Mouse (Mus musculus) ES-Bruce4 (cell line): Measurements from ENCODE around the gene 2410004B18Rik. TPM values are rescaled to one million over a fixed set of nuclear protein-coding genes. Genes with fewer than 3 reads are reported as not detected.
A peak's percentile ranks its signal among the peaks of the same experiment; 100 is the strongest.

Experiments used
- H3K27ac ChIP-seq: 2 replicates; pipeline ENCODE4 v1.5.1; 2012; ENCODE audit warnings: low read length, inconsistent platforms; ENCODE audit not compliant: insufficient read depth
- H3K27me3 ChIP-seq: 2 replicates; pipeline ENCODE4 v1.6.1; 2012; ENCODE audit warnings: mild to moderate bottlenecking, low read length, inconsistent platforms; ENCODE audit not compliant: control insufficient read depth, poor library complexity, insufficient read depth, severe bottlenecking
- H3K36me3 ChIP-seq: 2 replicates; pipeline ENCODE4 v1.6.1; 2012; ENCODE audit warnings: inconsistent platforms, mild to moderate bottlenecking, low read length, moderate library complexity; ENCODE audit not compliant: control insufficient read depth, poor library complexity, insufficient read depth, severe bottlenecking
- H3K4me1 ChIP-seq: one replicate; pipeline ENCODE4 v1.8.1; 2011; ENCODE audit warnings: low read length; ENCODE audit not compliant: control insufficient read depth, insufficient read depth
- H3K4me3 ChIP-seq: 2 replicates; pipeline ENCODE4 v1.5.1; 2011; ENCODE audit warnings: low read depth, mild to moderate bottlenecking, low read length
- H3K9ac ChIP-seq: 2 replicates; pipeline ENCODE4 v1.6.1; 2012; ENCODE audit warnings: low read depth, mild to moderate bottlenecking, inconsistent platforms; ENCODE audit not compliant: poor library complexity, severe bottlenecking
- H3K9me3 ChIP-seq: replicated peaks from 2 replicates; pipeline ENCODE4 v1.6.1; 2012; ENCODE audit warnings: mild to moderate bottlenecking, low read length, inconsistent platforms; ENCODE audit not compliant: control insufficient read depth, poor library complexity, insufficient read depth, severe bottlenecking
- CTCF ChIP-seq: IDR thresholded peaks from one replicate; pipeline ENCODE4 v1.8.1; 2011; ENCODE audit warnings: low read depth, low read length
- EP300 ChIP-seq: IDR thresholded peaks from 2 replicates; pipeline ENCODE4 v1.6.1; 2011; ENCODE audit warnings: low read depth, low read length; ENCODE audit not compliant: insufficient read depth
- POLR2A ChIP-seq: IDR thresholded peaks from one replicate; pipeline ENCODE4 v1.8.1; 2011; ENCODE audit warnings: low read length; ENCODE audit not compliant: insufficient read depth
- polyA plus RNA-seq: library from polyadenylated mRNA; stranded (reverse); fragments of >200 nt; gene quantifications from 2 replicates; pipeline ENCODE4 v1.2.4, GENCODE M21; 2011; ENCODE audit warnings: low read depth; ENCODE audit not compliant: missing spikeins, insufficient read depth, insufficient read length

Gene 2410004B18Rik
- polyA plus RNA-seq, 1 experiment: 30.1 TPM

DNA sequence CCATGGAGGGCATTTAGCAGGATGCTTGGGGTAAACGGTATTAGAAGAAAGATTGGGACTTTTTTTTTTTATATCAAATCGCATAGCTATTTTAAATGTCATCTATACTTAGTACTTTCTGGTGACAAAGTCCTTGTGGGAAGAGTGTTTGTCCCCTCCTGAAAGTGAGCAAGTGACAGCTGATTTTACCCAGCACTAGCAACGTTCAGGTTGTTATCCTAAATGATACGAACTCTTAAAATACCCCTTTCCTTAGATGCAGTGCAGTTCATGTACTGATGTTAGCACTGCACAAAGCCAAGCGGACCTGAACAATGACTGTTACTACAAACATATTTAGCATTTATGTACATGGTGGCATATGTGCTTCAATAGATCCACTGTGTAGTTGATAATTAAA, 29.0 kb downstream of the 2410004B18Rik start:
- H3K9me3 ChIP-seq: no peaks in the 10 kb centered on the region
- no peaks in the 10 kb centered on the region for H3K36me3 ChIP-seq
- H3K27ac ChIP-seq: no peak overlapping the region
- TF ChIP-seq CTCF: no peak
- no peaks in the 10 kb centered on the region for H3K4me1 ChIP-seq
- no peak overlapping the region for H3K4me3 ChIP-seq
- no peak overlapping the region for H3K9ac ChIP-seq
- no peaks in the 10 kb centered on the region for H3K27me3 ChIP-seq

DNA sequence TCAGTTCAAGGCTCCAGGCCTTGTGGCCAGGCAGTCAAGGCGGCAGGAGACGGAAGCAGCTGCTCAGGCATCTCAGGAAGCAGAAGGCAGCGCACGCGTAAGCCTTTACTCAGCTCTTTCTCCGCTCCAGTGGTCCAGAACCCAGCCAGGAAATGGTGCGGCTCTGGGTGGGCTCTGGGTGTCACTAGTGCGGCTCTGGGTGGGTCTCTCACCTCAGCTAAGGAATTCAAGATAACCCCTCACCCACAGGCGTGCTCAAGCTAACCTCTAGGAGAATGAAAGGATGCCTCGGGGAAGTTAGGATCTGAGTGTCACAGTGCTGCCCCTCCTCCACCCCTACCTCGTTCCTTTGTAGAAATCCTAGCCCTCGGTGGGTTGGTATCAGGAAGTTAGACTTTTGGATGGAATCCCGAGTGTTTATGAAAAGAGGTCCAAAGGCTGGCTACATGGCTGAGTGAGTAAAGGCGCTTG, 31.3 kb downstream of the 2410004B18Rik start:
- H3K4me1 ChIP-seq: no peaks in the 10 kb centered on the region
- peak overlapping the region; percentile 42; the same call in 1 of the 2 replicates for H3K27ac ChIP-seq
- H3K9ac ChIP-seq: peak overlapping the region; percentile 4; the same call in 1 of the 2 replicates
- H3K9me3 ChIP-seq: no peaks in the 10 kb centered on the region
- no peaks in the 10 kb centered on the region for H3K27me3 ChIP-seq
- TF ChIP-seq POLR2A: no peak
- peak; percentile 47; the same call in 1 of the 2 replicates for TF ChIP-seq EP300
- no peak for TF ChIP-seq CTCF
- H3K36me3 ChIP-seq: no peaks in the 10 kb centered on the region
- 0 out of 2 replicates have a peak overlapping the region, but pooled peaks have one; percentile 0 for H3K4me3 ChIP-seq

DNA sequence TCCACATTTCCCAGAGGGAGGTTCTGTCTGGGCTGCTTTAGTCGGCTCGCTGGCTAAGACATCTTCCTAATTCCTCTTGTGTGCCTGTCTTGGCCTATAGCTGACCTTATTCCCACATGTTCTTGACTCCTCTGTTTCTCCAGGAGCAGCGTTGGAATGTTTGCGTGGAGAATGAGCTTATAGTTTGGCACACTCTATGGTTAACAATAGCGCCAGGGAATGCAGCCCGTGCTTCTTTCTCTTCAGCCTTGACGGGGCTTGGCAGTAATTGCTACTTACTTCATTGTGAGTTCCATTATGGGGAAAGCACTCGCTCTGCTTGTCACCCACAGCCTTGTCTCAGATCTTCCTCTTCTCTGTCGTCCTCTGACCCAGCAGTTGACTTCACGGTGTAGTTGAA, 33.7 kb downstream of the 2410004B18Rik start:
- Histone ChIP-seq H3K27me3 (no peaks in the 10 kb centered on the region), H3K27ac (no peak overlapping the region), H3K9ac (no peak overlapping the region), H3K4me1 (no peaks in the 10 kb centered on the region), H3K9me3 (no peaks in the 10 kb centered on the region), H3K36me3 (no peaks in the 10 kb centered on the region), H3K4me3 (no peak overlapping the region)
- TF ChIP-seq CTCF (no peak), POLR2A (no peak), EP300 (no peak)

DNA sequence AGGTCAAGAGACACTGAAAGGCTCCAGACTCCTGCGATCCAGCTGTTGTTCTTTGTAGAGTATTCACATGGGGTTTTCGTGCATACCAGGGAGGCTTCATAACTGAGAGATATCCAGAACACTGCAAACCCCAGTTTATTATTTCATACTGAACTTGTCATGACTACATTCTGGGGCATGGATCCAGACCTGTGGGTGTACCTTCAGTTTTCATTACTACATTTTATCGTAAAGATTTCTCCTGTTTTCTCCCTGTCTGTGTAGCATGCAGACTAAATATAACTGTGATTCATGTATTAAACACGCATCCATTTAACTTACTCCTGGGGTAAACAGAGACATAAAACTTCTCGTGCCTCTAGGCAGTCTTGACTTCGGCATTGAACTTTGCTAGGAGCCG, 37.2 kb downstream of the 2410004B18Rik start:
- TF ChIP-seq POLR2A: no peak
- no peak for TF ChIP-seq CTCF
- TF ChIP-seq EP300: no peak
- H3K4me3 ChIP-seq: no peak overlapping the region
- no peaks in the 10 kb centered on the region for H3K27me3 ChIP-seq
- no peak overlapping the region for H3K27ac ChIP-seq
- no peaks in the 10 kb centered on the region for H3K4me1 ChIP-seq
- H3K9ac ChIP-seq: no peak overlapping the region
- no peaks in the 10 kb centered on the region for H3K9me3 ChIP-seq
- H3K36me3 ChIP-seq: no peaks in the 10 kb centered on the region

DNA sequence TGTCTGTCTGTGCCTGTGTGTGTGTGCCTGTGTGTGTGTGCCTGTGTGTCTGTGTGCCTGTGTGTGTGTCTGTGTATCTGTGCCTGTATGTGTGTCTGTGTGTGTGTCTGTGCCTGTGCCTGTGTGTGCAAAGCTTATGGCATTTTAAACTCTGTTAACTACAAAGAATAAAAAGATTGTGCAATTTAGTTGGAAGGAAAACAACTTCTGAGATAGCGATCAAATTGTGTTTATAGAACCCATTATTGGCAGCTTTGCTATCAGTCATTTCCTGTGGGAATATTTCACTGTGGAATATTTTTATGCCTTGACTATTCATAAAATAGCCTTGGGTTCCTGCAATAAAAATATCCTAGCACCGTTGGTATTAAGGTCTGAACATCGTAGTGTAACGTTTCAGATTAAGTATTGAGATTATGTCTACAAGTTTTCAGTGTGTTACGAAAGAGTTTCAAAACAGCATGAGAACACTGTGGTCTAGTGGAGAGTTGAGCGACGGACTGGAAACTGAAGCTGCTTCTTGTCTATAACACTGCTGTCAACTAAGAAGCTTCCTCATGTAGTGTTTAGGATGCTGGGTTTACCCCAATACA, 47.6 kb downstream of the 2410004B18Rik start:
- Histone ChIP-seq H3K4me1 (peaks cover 6% of the 10 kb centered on the region), H3K4me3 (no peak overlapping the region), H3K9me3 (no peaks in the 10 kb centered on the region), H3K27ac (no peak overlapping the region), H3K9ac (no peak overlapping the region), H3K27me3 (no peaks in the 10 kb centered on the region), H3K36me3 (no peaks in the 10 kb centered on the region)
- TF ChIP-seq CTCF (no peak), POLR2A (no peak), EP300 (no peak)

DNA sequence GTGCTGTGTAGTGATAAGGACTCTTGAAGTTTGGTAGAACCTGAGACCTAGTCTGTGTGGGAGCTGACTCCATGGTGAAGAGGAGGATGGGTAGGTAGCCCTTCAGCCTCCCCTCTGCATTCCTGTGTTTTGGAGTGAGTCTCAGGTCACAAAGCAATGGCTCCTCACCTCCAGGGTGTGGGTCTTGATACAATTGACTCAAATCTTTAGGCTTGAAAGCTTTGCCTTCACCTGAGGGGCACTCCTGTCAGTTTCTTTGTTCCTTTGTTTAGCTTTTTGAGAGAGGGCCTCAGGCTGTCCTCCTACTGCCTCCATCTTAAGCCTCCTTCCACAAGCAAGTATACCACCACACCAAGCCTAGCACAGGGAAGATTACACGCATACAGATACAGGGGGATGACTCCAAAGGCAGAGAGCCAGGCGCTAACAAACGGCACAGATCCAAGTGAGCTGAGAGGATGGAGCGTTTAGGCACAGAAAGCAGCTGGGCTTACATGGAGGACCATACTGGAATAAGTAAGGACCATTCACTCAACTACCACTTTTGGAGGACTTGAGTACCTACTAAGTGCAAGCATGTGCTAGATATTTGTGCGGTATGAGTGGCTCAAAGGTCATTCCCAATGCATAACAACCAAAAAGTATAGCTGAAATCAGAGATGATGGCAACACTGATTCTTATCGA, 48.6 kb downstream of the 2410004B18Rik start:
- Histone ChIP-seq H3K4me3 (peak overlapping the region; percentile 32), H3K9me3 (no peaks in the 10 kb centered on the region), H3K27me3 (no peaks in the 10 kb centered on the region), H3K4me1 (peaks cover 6% of the 10 kb centered on the region), H3K36me3 (peaks cover 3% of the 10 kb centered on the region; the same call in 1 of the 2 replicates), H3K9ac (peak overlapping the region; percentile 96; the same call in 1 of the 2 replicates), H3K27ac (peak overlapping the region; percentile 53)
- TF ChIP-seq EP300: 0 out of 2 replicates have a peak, but pooled peaks have one; percentile 51
- no peak for TF ChIP-seq POLR2A
